Mouse (Mus musculus) ovary, postnatal 14 days (tissue): Measurements from ENCODE around the gene Krt73.

Experiments
- DNase-seq: peaks from one replicate; pipeline ENCODE4 v3.0.0; 2022; ENCODE audit warnings: low spot score

Gene Krt73

GRCm38 (mm10) chr15:101802296-101802835, at the start of gene Krt73:
Gene Krt73 (minus strand): TSS chr15:101802346.
- no peak for DNase-seq

- no peak for DNase-seq
Measured at GRCm38 (mm10) chr15:101850694-101851093, 48.5 kb upstream of the Krt73 start, which contains the start of gene Krt1. Gene Krt1 (minus strand): TSS chr15:101850794.

- peak; percentile 31 for DNase-seq
Measured at GRCm38 (mm10) chr15:101845971-101846403, 43.8 kb upstream of the Krt73 start.

GRCm38 (mm10) chr15:101843192-101843591, 41.0 kb upstream of the Krt73 start:
- DNase-seq = no peak

- no peak for DNase-seq
Measured at GRCm38 (mm10) chr15:101834784-101835328, 32.7 kb upstream of the Krt73 start.

GRCm38 (mm10) chr15:101833131-101833530, 31.0 kb upstream of the Krt73 start:
- no peak for DNase-seq

- no peak for DNase-seq
Measured at GRCm38 (mm10) chr15:101829441-101829840, 27.3 kb upstream of the Krt73 start.

- no peak for DNase-seq
Measured at GRCm38 (mm10) chr15:101821786-101822185, 19.6 kb upstream of the Krt73 start.

GRCm38 (mm10) chr15:101817875-101818274, 15.7 kb upstream of the Krt73 start, which contains the start of gene Krt2:
Gene Krt2 (minus strand): TSS chr15:101818169.
- no peak for DNase-seq

- DNase-seq = no peak
Measured at GRCm38 (mm10) chr15:101803052-101803822, 1.1 kb upstream of the Krt73 start.

GRCm38 (mm10) chr15:101790867-101791266, 11.3 kb downstream of the Krt73 start:
- no peak for DNase-seq

GRCm38 (mm10) chr15:101786360-101786759, 15.8 kb downstream of the Krt73 start, which contains the start of gene Krt72:
Gene Krt72 (minus strand): TSS chr15:101786460.
- DNase-seq = no peak

- DNase-seq = no peak
Measured at GRCm38 (mm10) chr15:101773420-101773819, 28.7 kb downstream of the Krt73 start.

GRCm38 (mm10) chr15:101772711-101773081, 29.4 kb downstream of the Krt73 start:
- DNase-seq = peak; percentile 95

- peak; percentile 20 for DNase-seq
Measured at GRCm38 (mm10) chr15:101772080-101772710, 30.0 kb downstream of the Krt73 start.

- no peak for DNase-seq
Measured at GRCm38 (mm10) chr15:101770226-101770625, 31.9 kb downstream of the Krt73 start.
